Mouse (Mus musculus) thymus, postnatal 0 days (tissue): ENCODE results near the gene Arhgef26. TPM values are rescaled to one million over a fixed set of nuclear protein-coding genes. Genes with fewer than 3 reads are reported as not detected.

Experiments
- DNase-seq: peaks from one replicate; pipeline ENCODE4 v3.0.0-alpha.2; 2015; ENCODE audit warnings: low spot score
- polyA plus RNA-seq: library from polyadenylated mRNA; unstranded; fragments of >200 nt; fragmentation: Nextera tagmentation; extraction: Ambion mirVana; gene quantifications from 2 replicates; pipeline ENCODE4 v1.2.1, GENCODE M21; 2015

The Arhgef26 gene
- polyA plus RNA-seq, 1 experiment from 2014 or later = 1.8 TPM

- DNase-seq = no peak
Measured at GRCm38 (mm10) chr3:62447151-62447550, 109.0 kb downstream of the Arhgef26 start.

- no peak for DNase-seq
Measured at GRCm38 (mm10) chr3:62449871-62450496, 111.8 kb downstream of the Arhgef26 start.

- DNase-seq = no peak
Measured at GRCm38 (mm10) chr3:62452961-62453360, 114.8 kb downstream of the Arhgef26 start.

- no peak for DNase-seq
Measured at GRCm38 (mm10) chr3:62454096-62454495, 116.0 kb downstream of the Arhgef26 start.

- no peak for DNase-seq
Measured at GRCm38 (mm10) chr3:62455854-62456253, 117.7 kb downstream of the Arhgef26 start.

GRCm38 (mm10) chr3:62458284-62459013 lies 120.3 kb downstream of the Arhgef26 start:
- DNase-seq = peak; percentile 20

GRCm38 (mm10) chr3:62459483-62459882 lies 121.3 kb downstream of the Arhgef26 start:
- DNase-seq = no peak

GRCm38 (mm10) chr3:62464276-62464675 lies 126.1 kb downstream of the Arhgef26 start:
- no peak for DNase-seq

- DNase-seq = no peak
Measured at GRCm38 (mm10) chr3:62470179-62470578, 132.0 kb downstream of the Arhgef26 start.

- no peak for DNase-seq
Measured at GRCm38 (mm10) chr3:62484340-62484739, 146.2 kb downstream of the Arhgef26 start.

GRCm38 (mm10) chr3:62492568-62492967 lies 154.4 kb downstream of the Arhgef26 start:
- DNase-seq = no peak

- no peak for DNase-seq
Measured at GRCm38 (mm10) chr3:62499327-62499726, 161.2 kb downstream of the Arhgef26 start.

- DNase-seq = no peak
Measured at GRCm38 (mm10) chr3:62505166-62505900, 167.2 kb downstream of the Arhgef26 start.

GRCm38 (mm10) chr3:62506488-62507205 lies 168.5 kb downstream of the Arhgef26 start, which contains the start of gene Dhx36:
Gene Dhx36 (minus strand): TSS chr3:62507004.
- peak; percentile 96 for DNase-seq

- DNase-seq = no peak
Measured at GRCm38 (mm10) chr3:62507206-62507647, 169.1 kb downstream of the Arhgef26 start.

Other genes with a start within 250 kb of the Arhgef26 start
- gene Dhx36, start 168.7 kb downstream of the Arhgef26 start, polyA plus RNA-seq = 25.3 and 30.6 TPM in 2 replicates